Mouse (Mus musculus) layer of hippocampus, postnatal 10 days (tissue): ENCODE data around the gene Arhgef19. TPM values are rescaled to one million over a fixed set of nuclear protein-coding genes. Genes with fewer than 3 reads are reported as not detected.

Experiments
- DNase-seq, 2 experiments: peaks; one replicate each; pipeline ENCODE4 v3.0.0; 2021; ENCODE audit warnings: low spot score in 2 of 2
- total RNA-seq, 2 experiments: library from RNA; stranded (reverse); gene quantifications; 2 replicates each; pipeline ENCODE4 v1.2.3; 2021

The Arhgef19 gene
- total RNA-seq, 2 experiments from 2014 or later, result 5.8 to 6.7 TPM

- no peak for DNase-seq
Observed at GRCm38 (mm10) chr4:141262906-141263637, 23.8 kb downstream of the Arhgef19 start.

DNA sequence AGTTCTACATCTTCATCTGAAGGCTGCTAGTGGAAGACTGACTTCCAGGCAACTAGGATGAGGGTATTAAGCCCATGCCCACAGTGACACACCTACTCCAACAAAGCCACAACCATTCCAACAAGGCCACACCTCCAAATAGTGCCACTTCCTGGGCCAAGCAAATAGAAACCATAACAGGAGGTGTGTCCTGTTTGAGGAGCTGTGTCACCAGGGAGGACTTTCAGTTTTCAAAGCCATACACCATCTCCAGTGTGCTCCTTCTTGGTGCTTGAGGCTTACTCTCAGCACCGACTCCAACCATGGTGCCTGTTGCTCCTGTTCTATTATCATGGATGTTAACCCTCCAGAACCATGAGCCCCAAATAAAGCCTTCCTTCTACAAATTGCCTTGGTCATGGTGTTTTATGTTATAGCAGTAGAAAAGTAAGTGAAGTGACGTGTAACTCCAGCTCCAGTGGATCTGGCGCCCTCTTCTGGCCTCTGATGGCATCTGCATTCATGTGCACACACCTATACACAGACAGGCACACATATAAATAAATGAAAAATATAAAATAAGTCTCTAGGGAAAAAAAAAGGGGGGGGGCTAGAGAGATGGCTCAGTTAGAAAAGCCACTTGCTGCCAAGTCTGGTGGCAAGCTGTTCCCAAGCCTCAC lies 26.8 kb downstream of the Arhgef19 start:
- DNase-seq, result no peak

- DNase-seq, result no peak
Observed at GRCm38 (mm10) chr4:141267250-141267649, 28.0 kb downstream of the Arhgef19 start.

DNA sequence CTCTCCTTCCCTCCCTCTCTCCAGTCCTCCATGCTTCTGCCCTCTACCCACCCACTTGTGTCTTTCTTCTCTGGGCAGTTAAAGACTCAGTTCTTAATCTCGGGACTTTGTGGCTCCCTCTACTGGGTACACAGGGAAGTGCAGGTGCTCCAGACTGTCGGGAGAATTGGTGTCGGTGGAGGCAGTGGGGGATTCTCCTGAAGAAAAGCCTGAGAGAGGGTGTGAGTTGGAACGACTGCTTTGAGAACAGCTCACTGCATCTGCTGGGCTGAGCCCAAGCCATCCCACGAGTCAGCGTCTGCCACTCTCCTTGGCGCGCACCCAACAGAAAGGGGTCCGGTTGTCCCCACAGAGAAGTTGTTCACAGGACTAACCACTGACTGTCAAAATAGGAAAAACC lies 28.5 kb downstream of the Arhgef19 start:
- DNase-seq, result peak; percentile 65 to 69

GRCm38 (mm10) chr4:141268350-141268749 lies 29.1 kb downstream of the Arhgef19 start:
- DNase-seq, result no peak

GRCm38 (mm10) chr4:141269080-141269479 lies 29.8 kb downstream of the Arhgef19 start:
- no peak for DNase-seq

DNA sequence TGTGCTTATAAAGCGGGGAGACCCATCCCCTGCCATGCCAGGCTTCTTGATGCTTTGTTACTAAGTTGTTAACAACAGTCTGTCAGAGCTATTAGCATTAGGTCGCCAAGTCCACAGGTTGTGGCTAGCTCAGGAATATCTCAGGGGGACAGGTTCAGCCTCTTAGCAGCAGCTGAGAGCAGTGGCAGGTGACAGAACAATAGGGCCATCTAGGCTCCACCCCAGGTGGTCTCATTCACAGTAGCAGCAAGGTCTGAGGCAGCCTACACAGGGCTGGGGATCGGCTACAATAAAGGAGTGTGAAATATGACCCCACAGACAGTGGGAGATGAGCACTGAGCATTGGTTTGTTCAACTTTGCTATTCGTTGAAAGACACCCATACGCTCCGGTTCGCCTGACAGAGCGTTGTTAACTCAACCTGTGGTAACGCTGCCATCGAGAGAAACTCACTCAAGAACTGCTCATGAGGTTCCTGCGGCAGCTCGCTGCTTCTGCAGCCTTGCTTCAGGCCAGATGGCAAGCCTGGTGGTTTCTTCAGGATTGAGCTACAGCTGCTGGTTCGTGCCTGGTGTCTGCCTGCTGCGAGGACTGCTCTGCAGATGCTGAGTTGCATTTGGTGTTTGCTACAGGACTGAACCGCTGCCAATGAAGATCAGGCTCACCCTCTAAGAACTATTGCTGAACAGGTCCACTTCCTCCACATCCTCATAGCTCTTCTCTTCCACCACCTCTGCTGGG lies 31.1 kb downstream of the Arhgef19 start:
- no peak for DNase-seq

GRCm38 (mm10) chr4:141271228-141271627 lies 31.9 kb downstream of the Arhgef19 start:
- DNase-seq, result no peak

- DNase-seq, result no peak
Observed at GRCm38 (mm10) chr4:141271721-141272120, 32.4 kb downstream of the Arhgef19 start.

- DNase-seq, result no peak
Observed at GRCm38 (mm10) chr4:141272878-141273277, 33.6 kb downstream of the Arhgef19 start.

DNA sequence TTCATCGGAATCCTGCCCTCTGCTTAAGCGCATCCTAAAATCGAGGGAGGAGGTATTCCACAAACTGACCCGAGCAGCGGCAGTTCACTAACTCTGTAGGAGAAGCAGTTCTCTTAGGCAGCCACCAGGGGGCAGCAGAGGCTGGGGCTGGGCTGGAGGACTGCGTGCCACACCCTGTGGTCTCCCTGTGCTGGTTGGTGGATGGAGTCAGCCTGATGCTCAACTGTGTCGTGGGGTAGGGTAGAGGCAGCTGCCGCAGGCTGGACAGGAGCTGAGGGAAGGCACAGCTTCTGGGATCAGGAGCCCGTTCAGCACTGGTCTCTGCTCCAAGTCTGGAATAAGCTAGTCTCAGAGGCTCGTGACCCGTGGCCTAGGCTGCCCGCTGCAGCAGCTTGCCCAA lies 34.0 kb downstream of the Arhgef19 start:
- peak; percentile 87 to 90 for DNase-seq

DNA sequence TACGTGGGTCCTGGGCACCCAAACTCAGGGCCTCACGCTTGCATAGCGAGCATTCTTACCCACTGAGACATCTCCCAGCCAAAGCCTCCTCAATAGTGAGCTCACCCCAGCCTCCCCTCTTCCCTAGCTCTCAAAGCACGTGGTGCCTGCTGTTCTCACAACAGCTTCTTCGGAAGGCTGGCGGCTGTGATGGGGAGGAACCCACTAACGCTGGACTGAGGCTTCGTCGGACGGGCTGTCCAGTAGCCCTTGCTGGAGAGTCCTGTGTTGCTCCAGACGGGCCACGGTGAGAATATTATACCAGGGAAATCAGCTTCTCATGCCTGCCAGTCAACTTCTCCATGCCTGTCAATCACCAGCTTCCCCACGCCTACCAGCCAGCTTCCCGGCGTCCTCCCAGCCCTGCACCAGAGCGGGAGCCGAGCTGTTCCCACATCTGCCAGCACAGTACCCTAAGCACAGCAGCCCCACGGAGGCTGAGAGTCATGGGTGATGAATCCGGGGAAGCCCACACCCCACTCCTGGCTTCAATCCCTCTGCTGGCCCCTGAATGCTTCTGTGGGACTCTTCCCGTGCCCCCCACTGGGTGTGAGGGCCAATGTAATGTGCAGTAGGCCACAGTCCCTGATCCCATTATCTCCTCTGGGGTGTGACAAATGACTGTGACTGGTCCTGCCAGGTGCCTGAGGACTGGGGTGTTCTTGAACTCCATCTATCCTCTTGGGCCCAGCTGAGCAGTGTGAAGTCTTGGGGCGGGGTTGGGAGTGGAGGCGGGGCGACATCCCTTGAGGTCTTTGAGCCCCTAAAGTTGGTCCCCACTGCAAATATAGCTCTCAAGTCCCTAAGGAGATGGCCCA lies 35.4 kb downstream of the Arhgef19 start:
- peak; percentile 34 to 39 for DNase-seq

DNA sequence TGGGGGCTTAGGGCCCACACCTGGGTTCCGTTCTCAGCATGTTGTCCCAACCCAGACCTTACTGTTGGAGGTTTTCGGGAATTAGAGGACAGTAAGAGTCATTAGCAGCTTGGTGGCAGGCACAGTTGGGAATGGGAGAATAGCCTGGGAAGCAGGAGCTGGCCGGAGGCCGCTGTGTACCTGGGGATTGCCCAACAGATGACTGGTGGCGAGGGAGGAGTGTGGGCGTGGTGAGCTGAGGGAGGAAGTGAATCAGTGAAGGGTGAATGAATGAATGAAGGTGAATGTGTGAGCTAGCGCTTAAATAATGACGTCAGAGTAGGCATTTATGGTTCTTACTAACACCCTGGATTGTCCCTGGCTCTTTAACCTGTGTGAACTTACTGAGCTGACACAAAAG lies 37.9 kb downstream of the Arhgef19 start:
- no peak for DNase-seq

DNA sequence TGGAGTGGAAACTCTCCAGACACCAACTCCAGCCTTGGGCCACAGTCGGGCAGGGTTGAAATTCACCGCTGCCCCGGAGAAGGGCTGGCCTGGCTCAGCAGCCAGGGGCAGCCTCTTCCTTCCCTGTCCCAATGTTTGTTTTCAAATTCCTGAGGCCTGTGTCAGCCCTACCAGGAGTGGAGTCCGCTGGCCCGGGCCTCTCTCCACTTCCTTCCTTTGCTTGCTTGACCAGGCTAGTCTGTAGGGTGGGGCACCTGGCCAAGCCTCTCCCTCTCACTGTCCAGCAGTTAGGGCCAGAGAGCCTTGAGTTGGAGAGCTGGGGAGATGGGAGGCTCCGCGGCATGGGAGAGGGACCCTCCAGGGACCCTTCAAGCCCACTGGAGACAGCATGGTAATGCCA lies 38.9 kb downstream of the Arhgef19 start:
- no peak for DNase-seq

DNA sequence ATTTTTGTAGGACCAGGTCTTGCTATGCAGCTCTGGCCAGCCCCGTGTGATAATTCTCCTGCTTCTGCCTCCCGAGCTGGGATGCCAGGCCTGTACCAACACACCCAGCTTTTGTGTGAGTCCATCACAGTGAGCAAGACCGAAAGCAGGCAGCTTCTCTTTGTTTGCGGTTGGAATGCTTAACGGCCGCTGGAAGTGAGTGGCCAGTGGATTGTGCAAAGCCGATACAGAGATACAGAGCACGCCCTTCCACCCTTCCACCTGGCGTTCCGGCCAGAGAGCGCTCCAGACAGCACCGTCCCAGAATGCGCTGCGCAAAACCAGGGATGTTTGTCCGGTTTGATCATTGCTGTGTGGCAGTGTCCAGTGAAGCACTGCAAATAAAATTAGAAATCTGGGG lies 40.0 kb downstream of the Arhgef19 start:
- DNase-seq, result no peak

- DNase-seq, result no peak
Observed at GRCm38 (mm10) chr4:141279783-141280182, 40.5 kb downstream of the Arhgef19 start.

DNA sequence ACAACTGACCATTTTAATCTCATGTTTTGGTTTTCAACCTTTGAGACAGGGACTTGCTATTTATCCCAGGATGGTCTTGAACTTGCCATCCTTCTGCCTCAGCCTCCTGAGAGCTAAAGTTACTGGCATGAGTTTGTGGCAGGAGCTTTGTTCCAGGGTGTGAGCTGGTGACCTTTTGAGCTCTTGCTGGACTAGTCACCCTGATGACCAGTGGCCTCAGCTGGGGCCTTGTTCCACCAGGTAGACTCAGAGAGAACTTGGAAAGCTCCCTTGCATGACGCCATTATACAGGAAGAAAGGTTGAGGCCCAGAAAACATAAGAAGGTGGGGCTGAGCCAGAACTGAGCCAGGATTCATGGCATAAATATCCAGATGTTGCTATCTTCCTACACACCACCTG lies 41.2 kb downstream of the Arhgef19 start:
- no peak for DNase-seq

DNA sequence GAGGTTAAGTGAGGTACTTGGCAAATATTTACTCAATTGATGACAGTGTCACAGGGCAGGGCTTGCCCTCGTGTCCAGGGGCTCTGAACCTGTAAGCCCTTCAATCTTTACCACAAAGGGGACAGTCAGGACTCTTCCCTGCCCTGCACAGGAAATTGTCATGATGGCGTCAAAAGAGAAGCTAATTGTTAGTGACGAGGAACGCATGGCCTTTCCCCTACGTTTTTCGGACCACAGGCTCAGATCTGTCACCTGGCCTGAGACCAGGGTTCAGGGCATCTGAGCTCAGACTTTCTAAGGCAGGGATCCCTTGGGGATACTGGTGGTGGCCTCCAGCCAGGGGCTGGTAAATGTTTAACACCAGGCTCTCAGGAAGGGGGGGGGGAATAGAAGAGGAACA lies 41.9 kb downstream of the Arhgef19 start:
- no peak for DNase-seq

- DNase-seq, result no peak
Observed at GRCm38 (mm10) chr4:141281578-141281977, 42.3 kb downstream of the Arhgef19 start.

GRCm38 (mm10) chr4:141282087-141282486 lies 42.8 kb downstream of the Arhgef19 start:
- DNase-seq, result no peak

DNA sequence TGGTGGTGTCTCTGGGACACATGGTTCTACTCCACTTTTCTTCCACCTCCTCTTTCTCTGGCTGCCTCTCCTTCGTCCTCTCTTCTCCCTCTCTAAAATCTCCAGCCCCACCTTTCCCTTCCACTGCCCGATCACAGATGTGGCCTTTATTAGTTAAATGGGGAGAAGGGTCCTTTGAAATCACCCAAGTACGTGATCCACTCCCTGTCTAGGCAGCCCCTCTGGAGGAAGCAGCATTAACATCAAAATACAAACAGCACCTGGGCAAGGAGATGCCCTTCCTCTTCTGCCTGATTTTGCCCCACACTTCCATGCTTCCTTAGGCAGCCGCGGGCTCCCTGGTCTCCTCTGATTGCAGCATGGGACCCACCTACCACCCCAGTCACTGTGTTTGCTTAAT lies 43.3 kb downstream of the Arhgef19 start:
- no peak for DNase-seq
